Mouse (Mus musculus) ES-Bruce4 (cell line): ENCODE results near the gene Lrrc63. TPM values are rescaled to one million over a fixed set of nuclear protein-coding genes. Genes with fewer than 3 reads are reported as not detected.

Experiments
- H3K27ac ChIP-seq: 2 replicates; pipeline ENCODE4 v1.5.1; 2012; ENCODE audit warnings: low read length, inconsistent platforms; ENCODE audit not compliant: insufficient read depth
- H3K27me3 ChIP-seq: 2 replicates; pipeline ENCODE4 v1.6.1; 2012; ENCODE audit warnings: mild to moderate bottlenecking, low read length, inconsistent platforms; ENCODE audit not compliant: control insufficient read depth, poor library complexity, insufficient read depth, severe bottlenecking
- H3K36me3 ChIP-seq: 2 replicates; pipeline ENCODE4 v1.6.1; 2012; ENCODE audit warnings: inconsistent platforms, mild to moderate bottlenecking, low read length, moderate library complexity; ENCODE audit not compliant: control insufficient read depth, poor library complexity, insufficient read depth, severe bottlenecking
- H3K4me1 ChIP-seq: one replicate; pipeline ENCODE4 v1.8.1; 2011; ENCODE audit warnings: low read length; ENCODE audit not compliant: control insufficient read depth, insufficient read depth
- H3K4me3 ChIP-seq: 2 replicates; pipeline ENCODE4 v1.5.1; 2011; ENCODE audit warnings: low read depth, mild to moderate bottlenecking, low read length
- H3K9ac ChIP-seq: 2 replicates; pipeline ENCODE4 v1.6.1; 2012; ENCODE audit warnings: low read depth, mild to moderate bottlenecking, inconsistent platforms; ENCODE audit not compliant: poor library complexity, severe bottlenecking
- H3K9me3 ChIP-seq: replicated peaks from 2 replicates; pipeline ENCODE4 v1.6.1; 2012; ENCODE audit warnings: mild to moderate bottlenecking, low read length, inconsistent platforms; ENCODE audit not compliant: control insufficient read depth, poor library complexity, insufficient read depth, severe bottlenecking
- CTCF ChIP-seq: IDR thresholded peaks from one replicate; pipeline ENCODE4 v1.8.1; 2011; ENCODE audit warnings: low read depth, low read length
- EP300 ChIP-seq: IDR thresholded peaks from 2 replicates; pipeline ENCODE4 v1.6.1; 2011; ENCODE audit warnings: low read depth, low read length; ENCODE audit not compliant: insufficient read depth
- POLR2A ChIP-seq: IDR thresholded peaks from one replicate; pipeline ENCODE4 v1.8.1; 2011; ENCODE audit warnings: low read length; ENCODE audit not compliant: insufficient read depth
- polyA plus RNA-seq: library from polyadenylated mRNA; stranded (reverse); fragments of >200 nt; gene quantifications from 2 replicates; pipeline ENCODE4 v1.2.4, GENCODE M21; 2011; ENCODE audit warnings: low read depth; ENCODE audit not compliant: missing spikeins, insufficient read depth, insufficient read length

The Lrrc63 gene
- not detected in 2 replicates for polyA plus RNA-seq

DNA sequence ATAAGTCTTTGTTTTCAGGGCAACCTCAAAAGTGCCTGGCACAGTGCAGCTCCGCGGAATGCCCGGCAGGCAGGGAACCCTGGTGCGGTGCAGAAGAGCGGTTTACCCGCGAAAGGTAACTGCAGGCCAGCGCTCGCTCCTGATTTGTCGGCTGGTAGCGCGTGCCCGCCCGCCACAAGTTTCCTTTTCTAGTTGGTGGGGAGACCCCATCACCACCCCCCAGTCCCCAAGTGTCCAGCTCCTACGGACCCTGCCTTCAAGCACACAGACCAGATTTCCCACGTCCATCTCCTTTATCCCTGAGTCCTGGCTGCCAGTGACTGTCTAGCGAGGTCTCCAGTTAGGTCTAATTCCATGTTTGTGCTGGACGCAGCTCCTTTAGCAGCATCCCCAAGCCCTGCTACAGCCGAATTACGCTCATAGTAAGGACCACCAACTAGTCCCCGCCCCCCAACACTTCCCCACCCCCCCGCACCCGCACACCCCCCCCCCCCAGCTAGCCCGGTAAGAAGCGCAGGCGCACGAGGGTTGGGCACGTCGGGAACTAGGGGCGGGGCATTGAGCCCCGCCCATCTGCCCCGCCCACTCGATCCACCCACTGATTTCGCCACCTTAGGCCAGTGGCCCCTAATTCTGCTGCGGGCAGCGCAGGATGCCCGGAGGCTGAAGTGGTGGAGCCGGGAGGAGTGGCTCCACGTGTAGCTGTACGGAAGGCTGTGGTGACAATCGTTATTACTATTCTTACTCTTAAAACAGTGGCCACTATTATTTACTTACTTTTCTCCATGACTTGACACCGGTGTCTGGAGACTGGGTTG, at the start of gene Lrrc63, which contains the start of gene Lcp1:
TSS of gene Lrrc63 (minus strand) at position 381 of the 818 bp plus-strand sequence.
TSS of gene Lcp1 (plus strand) at position 601 of the 818 bp plus-strand sequence.
- H3K4me3 ChIP-seq, result peak within 1 kb of the TSS; percentile 91
- TF ChIP-seq POLR2A, result no peak
- TF ChIP-seq EP300, result no peak
- no peak for TF ChIP-seq CTCF
- H3K9me3 ChIP-seq, result no peaks in the 10 kb centered on the region
- H3K27me3 ChIP-seq, result no peaks in the 10 kb centered on the region; the same call in none of the 2 replicates
- no peak within 1 kb of the TSS for H3K27ac ChIP-seq
- H3K36me3 ChIP-seq, result no peaks in the 10 kb centered on the region
- peak within 1 kb of the TSS; percentile 47 for H3K9ac ChIP-seq
- H3K4me1 ChIP-seq, result no peaks in the 10 kb centered on the region

DNA sequence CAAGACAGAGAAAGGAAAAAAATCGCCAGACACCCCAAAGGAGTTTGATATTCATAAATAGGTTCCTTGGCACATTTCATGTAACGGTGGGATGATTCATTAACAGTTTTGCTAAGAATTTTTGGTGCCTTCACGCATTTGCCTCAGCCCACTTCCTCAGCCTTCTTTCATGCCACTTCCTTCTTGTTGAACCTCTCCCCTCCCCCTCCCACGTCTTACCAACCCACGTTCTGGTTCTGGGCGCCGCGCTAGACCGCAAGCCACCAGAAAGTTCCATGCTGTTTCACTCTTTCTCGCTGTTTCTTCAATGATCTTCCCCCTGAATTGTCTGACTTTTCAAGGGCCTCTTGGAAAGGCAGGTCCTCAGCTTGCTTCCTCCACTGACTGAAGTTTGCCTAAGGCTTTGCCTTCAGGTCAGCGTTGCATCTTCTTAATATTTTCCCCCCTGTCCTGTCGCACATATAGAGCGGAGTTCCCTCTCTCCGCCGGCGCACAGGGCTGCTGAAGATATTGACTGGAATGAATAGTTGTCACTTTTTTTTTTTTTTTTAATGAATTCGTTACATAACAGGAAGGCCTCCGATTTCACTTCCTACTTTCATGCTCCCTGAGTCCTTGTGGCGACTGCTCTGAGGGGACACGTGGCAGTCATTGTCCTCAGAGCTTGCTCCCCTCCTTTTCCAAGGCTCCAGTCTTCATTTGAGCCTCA, 48.7 kb upstream of the Lrrc63 start:
- Histone ChIP-seq H3K4me3 (peak overlapping the region; percentile 12; the same call in 1 of the 2 replicates), H3K4me1 (peaks cover 2% of the 10 kb centered on the region), H3K9me3 (no peaks in the 10 kb centered on the region), H3K36me3 (no peaks in the 10 kb centered on the region), H3K9ac (no peak overlapping the region), H3K27ac (no peak overlapping the region), H3K27me3 (no peaks in the 10 kb centered on the region)
- TF ChIP-seq POLR2A (no peak), CTCF (no peak), EP300 (no peak)

- TF ChIP-seq CTCF, result no peak
- no peak for TF ChIP-seq EP300
- TF ChIP-seq POLR2A, result no peak
- Histone ChIP-seq H3K27me3 (no peaks in the 10 kb centered on the region), H3K9me3 (no peaks in the 10 kb centered on the region), H3K9ac (no peak overlapping the region), H3K36me3 (no peaks in the 10 kb centered on the region), H3K4me3 (no peak overlapping the region), H3K4me1 (peaks cover 2% of the 10 kb centered on the region), H3K27ac (no peak overlapping the region)
Observed at GRCm38 (mm10) chr14:75178801-75179211, 48.1 kb upstream of the Lrrc63 start.

- no peaks in the 10 kb centered on the region for H3K9me3 ChIP-seq
- no peak overlapping the region for H3K4me3 ChIP-seq
- no peak overlapping the region for H3K27ac ChIP-seq
- no peaks in the 10 kb centered on the region for H3K36me3 ChIP-seq
- H3K4me1 ChIP-seq, result peaks cover 2% of the 10 kb centered on the region
- no peak overlapping the region for H3K9ac ChIP-seq
- no peak for TF ChIP-seq POLR2A
- TF ChIP-seq EP300, result no peak
- TF ChIP-seq CTCF, result no peak
- no peaks in the 10 kb centered on the region for H3K27me3 ChIP-seq
Observed at GRCm38 (mm10) chr14:75178384-75178793, 47.7 kb upstream of the Lrrc63 start.

DNA sequence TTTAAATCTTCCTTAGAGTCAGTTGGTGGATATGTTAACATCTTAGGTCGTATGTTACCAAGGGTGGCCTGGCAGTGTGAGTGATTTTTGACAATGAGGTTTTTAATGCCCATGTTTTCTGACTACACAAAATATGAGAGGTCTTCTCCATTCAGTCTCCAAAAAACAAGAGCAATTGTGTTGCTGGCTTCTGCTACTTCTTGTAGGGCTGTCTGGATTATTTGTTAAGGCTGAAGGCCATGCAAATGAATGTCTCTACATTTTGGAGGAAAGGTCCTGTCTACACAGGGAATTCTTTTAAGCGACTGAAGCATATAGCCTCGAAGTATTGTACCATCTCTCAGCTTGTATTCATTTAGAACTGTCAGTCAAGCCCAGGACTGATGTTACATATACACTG, 46.7 kb upstream of the Lrrc63 start:
- Histone ChIP-seq H3K9me3 (no peaks in the 10 kb centered on the region), H3K27me3 (no peaks in the 10 kb centered on the region), H3K36me3 (no peaks in the 10 kb centered on the region)

More for the DNA sequence above, 46.7 kb upstream of the Lrrc63 start:
- Histone ChIP-seq H3K9ac (no peak overlapping the region), H3K4me3 (no peak overlapping the region), H3K4me1 (peaks cover 2% of the 10 kb centered on the region), H3K27ac (no peak overlapping the region)
- no peak for TF ChIP-seq POLR2A
- TF ChIP-seq EP300, result no peak
- TF ChIP-seq CTCF, result no peak
